Mouse (Mus musculus): ENCODE data around the gene Strip2. TPM values are rescaled to one million over a fixed set of nuclear protein-coding genes. Genes with fewer than 3 reads are reported as not detected.
A peak's percentile ranks its signal among the peaks of the same experiment; 100 is the strongest.

Gene Strip2
- total RNA-seq (2012; rRNA removed) (0.12 and 0.13 TPM in 2 replicates), polyA plus RNA-seq (2012; ENCODE audit: insufficient read depth in 1 of 2, insufficient read length in 2 of 2, low read depth in 1 of 2, low replicate concordance in 2 of 2, missing spikeins in 1 of 2) (under 1 TPM in 1 of 2 experiments, not detected in 1; 0.39 TPM)

DNA sequence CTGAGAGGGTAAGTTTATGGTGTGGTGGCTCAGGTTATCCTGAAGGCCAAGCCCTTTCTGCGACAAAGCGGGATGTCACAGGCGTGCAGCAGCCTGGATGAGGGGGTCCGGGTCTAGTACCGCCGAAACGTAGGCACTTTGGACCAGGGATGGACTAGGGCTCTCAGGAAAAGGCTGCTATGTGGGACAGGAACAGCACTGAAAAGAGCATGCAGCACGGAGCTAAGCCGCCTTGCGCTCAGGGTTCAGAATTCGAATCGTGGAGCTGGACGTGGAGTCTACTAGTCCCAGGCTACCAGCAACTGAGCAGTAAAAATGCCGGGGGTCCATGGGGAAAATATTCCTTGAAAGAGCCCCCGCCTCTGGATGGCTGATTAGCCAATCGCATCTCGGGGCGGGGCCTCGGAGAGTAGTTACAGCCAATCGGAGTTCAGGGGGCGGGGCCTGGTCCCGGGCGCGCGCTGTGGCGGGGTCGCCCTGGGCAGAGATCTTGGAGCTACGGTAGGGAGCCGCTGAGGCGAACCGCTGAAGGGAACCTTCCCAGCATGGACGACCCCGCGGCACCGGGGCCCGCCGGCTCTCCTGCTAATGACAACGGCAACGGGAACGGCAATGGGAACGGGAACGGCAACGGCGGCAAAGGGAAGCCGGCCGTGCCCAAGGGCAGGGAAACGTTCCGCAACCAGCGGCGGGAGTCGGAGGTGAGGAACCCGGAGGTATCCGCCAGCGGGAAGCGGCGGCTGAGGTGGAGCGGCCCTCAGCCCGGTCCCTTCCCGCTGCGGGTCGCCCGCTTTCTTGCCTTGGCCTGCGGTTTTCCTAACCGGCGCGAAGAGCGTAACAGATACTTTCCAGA lies at the start of gene Strip2:
Gene Strip2 (plus strand): TSS at position 483 of the 853 bp plus-strand sequence.
- DNase-seq (ENCODE audit: low read depth, low spot score) = peak; percentile 93
- Histone ChIP-seq H3K27ac (ENCODE audit: control insufficient read depth, low read depth, low read length) (no peak within 1 kb of the TSS), H3K36me3 (ENCODE audit: control insufficient read depth in 1 of 2, insufficient read depth in 2 of 2, low read length in 2 of 2) (no peaks in the 10 kb centered on the region), H3K27me3 (ENCODE audit: control insufficient read depth in 1 of 2, insufficient read depth in 2 of 2, low read length in 2 of 2) (peaks cover 3 to 6% of the 10 kb centered on the region in 2 experiments; a peak in 2 of 4 replicates), H3K4me3 (ENCODE audit: control insufficient read depth in 1 of 2, insufficient read depth in 1 of 2, low read depth in 2 of 2, low read length in 2 of 2) (peak within 1 kb of the TSS; percentile 86 to 87), H3K9ac (ENCODE audit: control insufficient read depth, low read depth, low read length, poor library complexity, severe bottlenecking) (peak within 1 kb of the TSS; percentile 80), H3K4me1 (ENCODE audit: control insufficient read depth in 1 of 2, insufficient read depth in 2 of 2, low read length in 2 of 2) (peaks cover 0 to 3% of the 10 kb centered on the region in 2 experiments; a peak in 1 of 4 replicates), H3K79me2 (ENCODE audit: control insufficient read depth, insufficient read depth, low read length, poor library complexity) (no peaks in the 10 kb centered on the region; the same call in 1 of the 2 replicates), H3K9me3 (replicated peaks; ENCODE audit: insufficient read depth, low read length) (no peaks in the 10 kb centered on the region)
- TF ChIP-seq USF1 (IDR thresholded peaks at IDR 0.05; ENCODE audit: low read depth, low read length) (no peak), TBP (IDR thresholded peaks at IDR 0.05; ENCODE audit: low read depth, low read length) (peak; percentile 69), MAFK (IDR thresholded peaks at IDR 0.05; ENCODE audit: borderline replicate concordance, low read depth, low read length) (no peak), UBTF (IDR thresholded peaks at IDR 0.05; ENCODE audit: borderline replicate concordance, insufficient read depth, low read depth, low read length) (0 out of 2 replicates have a peak, but pooled peaks have one; percentile 87), BHLHE40 (IDR thresholded peaks at IDR 0.05; ENCODE audit: borderline replicate concordance, low read depth, low read length) (no peak), USF2 (IDR thresholded peaks at IDR 0.05; ENCODE audit: borderline replicate concordance in 1 of 2, insufficient read depth in 1 of 2, low read depth in 1 of 2, low read length in 2 of 2) (no peak), CHD2 (IDR thresholded peaks at IDR 0.05; ENCODE audit: low read length) (0 out of 2 replicates have a peak, but pooled peaks have one; percentile 13), CTCF (IDR thresholded peaks at IDR 0.05 in 2 of 3, conservative IDR thresholded peaks at IDR 0.05 in 1 of 3; ENCODE audit: control insufficient read depth in 1 of 3, insufficient read depth in 1 of 3, low read depth in 2 of 3, low read length in 3 of 3, poor library complexity in 1 of 3, severe bottlenecking in 1 of 3) (no peak), MAZ (IDR thresholded peaks at IDR 0.05; ENCODE audit: low read depth, low read length) (no peak), E2F4 (IDR thresholded peaks at IDR 0.05; ENCODE audit: borderline replicate concordance, low read depth, low read length) (no peak), MYB (IDR thresholded peaks at IDR 0.05; ENCODE audit: low read depth, low read length) (no peak), CHD1 (IDR thresholded peaks at IDR 0.05; ENCODE audit: low read depth, low read length) (no peak), RAD21 (IDR thresholded peaks at IDR 0.05; ENCODE audit: low read depth, low read length) (no peak), ZMIZ1 (IDR thresholded peaks at IDR 0.05; ENCODE audit: low read depth, low read length) (no peak), TCF12 (IDR thresholded peaks at IDR 0.05; ENCODE audit: low read depth, low read length) (peak; percentile 53; the same call in 1 of the 2 replicates), ZNF384 (IDR thresholded peaks at IDR 0.05; ENCODE audit: low read depth, low read length) (no peak), ZKSCAN1 (IDR thresholded peaks at IDR 0.05; ENCODE audit: low read depth, low read length) (no peak), ELF1 (IDR thresholded peaks at IDR 0.05; ENCODE audit: low read depth, low read length) (no peak), SIN3A (IDR thresholded peaks at IDR 0.05; ENCODE audit: low read length) (peak; percentile 63), EP300 (IDR thresholded peaks at IDR 0.05; ENCODE audit: low read depth in 1 of 2, low read length in 2 of 2) (no peak), MEF2A (IDR thresholded peaks at IDR 0.05; ENCODE audit: extremely low read depth, insufficient replicate concordance, low read depth, low read length, poor library complexity, severe bottlenecking) (no peak), NELFE (IDR thresholded peaks at IDR 0.05; ENCODE audit: low read depth, low read length) (peak; percentile 5; the same call in 1 of the 2 replicates), POLR2A (IDR thresholded peaks at IDR 0.05; ENCODE audit: control insufficient read depth in 1 of 2, insufficient read depth in 1 of 2, low read depth in 1 of 2, low read length in 2 of 2, poor library complexity in 1 of 2) (peak in 1 of 2 experiments; percentile 46; a peak in 1 of 4 replicates), MXI1 (IDR thresholded peaks at IDR 0.05; ENCODE audit: low read depth, low read length) (peak; percentile 51; the same call in 1 of the 2 replicates), HCFC1 (IDR thresholded peaks at IDR 0.05; ENCODE audit: low read depth, low read length) (no peak), ZC3H11A (IDR thresholded peaks at IDR 0.05; ENCODE audit: low read depth, low read length) (no peak), RCOR1 (IDR thresholded peaks at IDR 0.05; ENCODE audit: low read depth, low read length) (no peak), NRF1 (IDR thresholded peaks at IDR 0.05; ENCODE audit: insufficient read depth, low read depth, low read length, poor library complexity, severe bottlenecking) (no peak), SMC3 (IDR thresholded peaks at IDR 0.05; ENCODE audit: low read depth, low read length) (no peak)
